Mouse (Mus musculus): ENCODE data around the gene Espl1.

DNA sequence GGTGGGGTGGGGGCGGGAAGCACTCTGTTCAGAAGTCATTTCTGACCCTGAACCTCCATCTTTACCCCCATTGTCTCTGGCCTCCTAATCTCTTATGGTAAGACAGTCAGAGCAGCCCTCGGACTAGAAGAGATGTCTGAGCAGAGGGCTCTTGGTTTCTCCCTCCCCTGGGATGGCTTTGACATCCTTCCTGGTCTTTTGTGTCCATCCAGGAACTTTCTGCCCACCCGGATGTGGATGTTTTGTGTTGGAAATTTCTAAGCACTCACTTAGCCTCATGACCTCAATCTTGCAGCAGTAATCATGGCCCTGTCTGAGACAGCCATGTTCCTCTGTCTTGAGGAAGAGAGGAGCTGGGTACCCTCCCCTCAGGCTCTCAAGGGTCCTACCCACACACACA lies 24.6 kb upstream of the Espl1 start:
- TF ChIP-seq CTCF (IDR thresholded peaks at IDR 0.05): no peak
- TF ChIP-seq EP300 (IDR thresholded peaks at IDR 0.05; ENCODE audit: insufficient read depth, low read depth, low read length): no peak

All from heart, adult 2 months (tissue).